Comparison of ENCODE assay signal across 12 mouse cellular contexts in genomic region chr8:45936986-45937385, GRCm38 (mm10). TPM values are rescaled to one million over a fixed set of nuclear protein-coding genes. Genes with fewer than 3 reads are reported as not detected.
"Had no signal": no experiment of that assay in that cellular context is flagged by ENCODE, and none has a peak within 500 bp of the region (broad histone marks: within the 10 kb centered on the region; RNA-seq: fewer than 3 reads in every experiment).

No protein-coding gene starts in this region.

- DNase-seq: retina, postnatal 1 day; right cerebral cortex, postnatal 14 days; right cerebral cortex, postnatal 25 days; right cerebral cortex, postnatal 4 days; spleen, adult 18-20 months; thymus, adult 18-20 months; thymus, adult 2 months; thymus, postnatal 14 days; thymus, postnatal 25 days; thymus, postnatal 36 days; thymus, postnatal 4 days had no signal

RNA-seq across cellular contexts. Expression of gene Ccdc110, which starts 2.6 kb away (rescaled TPM):
- total RNA-seq: neutrophil, adult 5-6 weeks had no signal
